In the genomic region with DNA sequence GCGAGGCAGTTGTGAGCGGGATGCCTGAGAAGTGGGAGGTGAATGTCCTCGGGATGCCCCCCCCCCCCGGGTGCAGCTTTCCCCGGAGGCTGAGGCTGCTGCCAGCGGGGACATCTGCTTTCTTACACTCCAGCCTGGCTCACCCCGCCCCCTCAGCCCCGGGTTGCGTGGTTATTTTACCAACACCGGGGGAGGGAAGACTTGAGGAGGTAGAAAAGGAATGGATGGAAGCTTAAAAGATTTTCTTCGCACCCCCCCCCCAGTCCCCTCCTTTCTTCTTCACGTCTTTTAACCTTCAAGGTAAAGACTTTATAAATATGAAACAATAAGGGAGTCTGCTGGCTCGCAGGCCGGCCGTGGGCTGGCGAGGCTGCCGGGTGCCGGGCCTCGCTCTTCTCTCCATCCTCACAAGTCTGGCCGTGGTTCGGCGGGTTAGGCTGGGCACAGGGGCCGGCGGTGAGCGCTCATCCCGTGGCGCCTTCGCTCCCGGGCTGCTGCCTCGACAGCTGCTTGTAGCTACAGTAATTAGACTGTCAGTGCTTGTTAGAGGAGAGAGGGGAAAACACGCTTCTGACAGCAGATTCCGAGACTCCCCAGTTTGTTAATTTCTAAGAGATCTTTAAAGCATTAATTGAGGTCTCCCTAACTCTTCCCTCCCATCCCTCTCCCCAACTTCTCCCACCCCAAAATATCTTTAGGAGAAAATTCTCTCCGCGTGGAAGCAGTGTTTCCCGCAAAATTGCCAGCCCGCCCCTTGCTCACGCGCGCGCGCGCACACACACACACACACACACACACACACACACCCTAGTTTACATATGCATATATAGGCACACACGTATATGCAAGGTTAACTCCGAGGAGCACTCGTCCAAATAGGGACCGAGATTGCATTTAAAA, we compare ENCODE assay signal across 8 mouse cellular contexts. TPM values are rescaled to one million over a fixed set of nuclear protein-coding genes. Genes with fewer than 3 reads are reported as not detected.
DNase-seq lines count a peak whose midpoint lies in the region; ATAC-seq and TF ChIP-seq lines count a peak whose summit lies in the region.

No protein-coding gene starts in this region.

- H3K36me3 ChIP-seq in midbrain, embryonic 13.5 days = no peaks in the 10 kb centered on the region
- H3K36me3 ChIP-seq in testis, adult 2 months (ENCODE audit: control insufficient read depth, insufficient read depth, low read length) = 0 out of 2 replicates have a peak, but pooled peaks cover 1% of the 10 kb centered on the region

- DNase-seq in ovary, postnatal 14 days (ENCODE audit: low spot score) = peak; percentile 4
- DNase-seq in ovary, adult 18-20 months (ENCODE audit: low spot score) = no peak
- peak; percentile 59 for DNase-seq in cerebellum, adult 8-10 months
- peak; percentile 21 for DNase-seq in forelimb bud, embryonic 11.5 days (ENCODE audit: low read depth, low spot score)
- DNase-seq in induced T-regulatory cell, adult 2 months (ENCODE audit: low read depth) = peak; percentile 43
- peak; percentile 75 to 93 for DNase-seq in left cerebral cortex, postnatal 25 days (ENCODE audit: low spot score in 2 of 2)

- no peak for TF ChIP-seq CTCF in testis, adult 2 months (IDR thresholded peaks at IDR 0.05; ENCODE audit: control insufficient read depth, insufficient read depth, insufficient replicate concordance, low read depth, low read length)

- H3K9ac ChIP-seq in midbrain, embryonic 13.5 days (replicated peaks) = peak overlapping the region; percentile 81

- H3K4me2 ChIP-seq in midbrain, embryonic 13.5 days (replicated peaks) = peak overlapping the region; percentile 83

- H3K27me3 ChIP-seq in midbrain, embryonic 13.5 days = peaks cover 11% of the 10 kb centered on the region
- no peaks in the 10 kb centered on the region for H3K27me3 ChIP-seq in testis, adult 2 months (ENCODE audit: control insufficient read depth, insufficient read depth, low read length)

- no peak for TF ChIP-seq POLR2A in testis, adult 2 months (IDR thresholded peaks at IDR 0.05; ENCODE audit: control insufficient read depth, low read depth, low read length)

- peak overlapping the region; percentile 93 for H3K27ac ChIP-seq in midbrain, embryonic 13.5 days
- no peak overlapping the region; the same call in 1 of the 2 replicates for H3K27ac ChIP-seq in testis, adult 2 months (ENCODE audit: control insufficient read depth, insufficient read depth, low read depth, low read length)

- H3K9me3 ChIP-seq in midbrain, embryonic 13.5 days = no peaks in the 10 kb centered on the region

- WGBS in midbrain, embryonic 13.5 days = under 1% methylated on average over 44 of the region's 46 CpGs

- ATAC-seq in midbrain, embryonic 13.5 days = peak; percentile 78

- H3K4me1 ChIP-seq in midbrain, embryonic 13.5 days (replicated peaks) = peaks cover 12% of the 10 kb centered on the region
- peaks cover 8% of the 10 kb centered on the region for H3K4me1 ChIP-seq in testis, adult 2 months (ENCODE audit: control insufficient read depth, insufficient read depth, low read length)

- intact Hi-C loops in left cerebral cortex, postnatal 25 days (cut with DNase I) = loop anchor here (1.0 to 5.0 kb wide), 4 partner anchors 56 to 973 kb away; partner anchors contain the start of gene Psmd14

- H3K4me3 ChIP-seq in midbrain, embryonic 13.5 days (replicated peaks) = peak overlapping the region; percentile 59
- H3K4me3 ChIP-seq in testis, adult 2 months (ENCODE audit: control insufficient read depth, low read depth, low read length) = peak overlapping the region; percentile 66

RNA-seq across cellular contexts. Expression of gene Psmd14, which starts 55.9 kb away (rescaled TPM):
- 100 to 1,000 TPM; 111 to 122 TPM for total RNA-seq in left cerebral cortex, postnatal 25 days (2021)
- polyA plus RNA-seq in midbrain, embryonic 13.5 days (2015; fragmentation: Nextera tagmentation; extraction: Ambion mirVana) = 220 and 243 TPM in 2 replicates
- polyA plus RNA-seq in testis, adult 2 months (2012; rRNA removed) = 10.0 and 16.8 TPM in 2 replicates

Comparison
In these comparisons a context has a peak if more than half of its experiments do, and no peak if none do; other contexts are left out.
1. RNA of gene Psmd14, which starts 55.9 kb away (polyA plus RNA-seq): 220 to 243 TPM in midbrain, embryonic 13.5 days; 10.0 to 16.8 TPM in testis, adult 2 months; every median in the first group is over 10 times any median in the second.